Mouse (Mus musculus) neural tube, embryonic 11.5 days (tissue): ENCODE data around the gene Kbtbd8. TPM values are rescaled to one million over a fixed set of nuclear protein-coding genes. Genes with fewer than 3 reads are reported as not detected.
A peak's percentile ranks its signal among the peaks of the same experiment; 100 is the strongest.

Experiments
- ATAC-seq: fragments of 200-750 bp; cut with Nextera tagmentation; 2 replicates; pipeline ENCODE4 v1.8.0; 2017; ENCODE audit warnings: moderate number of reproducible peaks, mild to moderate bottlenecking, moderate TSS enrichment, moderate library complexity; ENCODE audit not compliant: insufficient read depth, low FRiP score, low TSS enrichment
- DNase-seq: peaks from one replicate; pipeline ENCODE4 v3.0.0-alpha.2; 2015; ENCODE audit warnings: low spot score
- H3K27ac ChIP-seq: fragments of 300-500 bp; sonication (generic); 2 replicates; pipeline ENCODE4 v1.5.1; 2014; ENCODE audit warnings: low read depth, mild to moderate bottlenecking, low read length
- H3K27me3 ChIP-seq: fragments of 300-500 bp; sonication (generic); 2 replicates; pipeline ENCODE4 v1.6.1; 2014; ENCODE audit warnings: mild to moderate bottlenecking, low read length, mixed read lengths; ENCODE audit not compliant: control insufficient read depth, insufficient read depth
- H3K36me3 ChIP-seq: fragments of 300-500 bp; sonication (generic); 2 replicates; pipeline ENCODE4 v1.6.1; 2014; ENCODE audit warnings: mild to moderate bottlenecking, low read length, moderate library complexity, mixed read lengths; ENCODE audit not compliant: control insufficient read depth, insufficient read depth
- H3K4me1 ChIP-seq: fragments of 300-500 bp; sonication (generic); 2 replicates; pipeline ENCODE4 v1.6.1; 2014; ENCODE audit warnings: low read length, mixed read lengths; ENCODE audit not compliant: control insufficient read depth, insufficient read depth
- H3K4me2 ChIP-seq: fragments of 300-500 bp; sonication (generic); 2 replicates; pipeline ENCODE4 v1.6.1; 2014; ENCODE audit warnings: low read depth, mild to moderate bottlenecking, moderate library complexity
- H3K4me3 ChIP-seq: fragments of 300-500 bp; sonication (generic); 2 replicates; pipeline ENCODE4 v1.5.1; 2014; ENCODE audit warnings: low read depth, low read length
- H3K9ac ChIP-seq: fragments of 300-500 bp; sonication (generic); 2 replicates; pipeline ENCODE4 v1.6.1; 2014; ENCODE audit warnings: mild to moderate bottlenecking, low read length
- H3K9me3 ChIP-seq: fragments of 300-500 bp; sonication (generic); 2 replicates; pipeline ENCODE4 v1.6.1; 2016; ENCODE audit warnings: low read length; ENCODE audit not compliant: control insufficient read depth
- WGBS: fragments of 180-500 bp; shearing (Covaris S2); extraction: QIAGEN DNeasy Blood & Tissue Kit; methylation state at CpG from one replicate; pipeline ENCODE4 v1.1.7; 2014; 5-methylcytosine and 5-hydroxymethylcytosine counted together
- polyA plus RNA-seq: library from polyadenylated mRNA; unstranded; fragments of >200 nt; fragmentation: Nextera tagmentation; extraction: Ambion mirVana; gene quantifications from 2 replicates; pipeline ENCODE4 v1.2.1, GENCODE M21; 2014

The Kbtbd8 gene
- polyA plus RNA-seq, result 10.7 and 12.8 TPM in 2 replicates

GRCm38 (mm10) chr6:95116946-95117345, at the start of gene Kbtbd8:
Kbtbd8 (plus strand) TSS chr6:95117240.
- Histone ChIP-seq H3K9me3 (no peaks in the 10 kb centered on the region), H3K9ac (peak within 1 kb of the TSS; percentile 81), H3K4me1 (no peaks in the 10 kb centered on the region), H3K36me3 (no peaks in the 10 kb centered on the region), H3K4me2 (peak within 1 kb of the TSS; percentile 50), H3K4me3 (peak within 1 kb of the TSS; percentile 86), H3K27me3 (no peaks in the 10 kb centered on the region), H3K27ac (peak within 1 kb of the TSS; percentile 83)
- ATAC-seq (no peak; the same call in 1 of the 2 replicates), DNase-seq (peak; percentile 13)
- 38% methylated on average over 13 of the region's 13 CpGs for WGBS

- H3K4me3 ChIP-seq, result no peak overlapping the region
- H3K9me3 ChIP-seq, result no peaks in the 10 kb centered on the region
- H3K9ac ChIP-seq, result no peak overlapping the region
- H3K4me1 ChIP-seq, result no peaks in the 10 kb centered on the region
- no peak overlapping the region for H3K4me2 ChIP-seq
- H3K36me3 ChIP-seq, result no peaks in the 10 kb centered on the region
- H3K27me3 ChIP-seq, result no peaks in the 10 kb centered on the region
- no peak for DNase-seq
- ATAC-seq, result no peak
- no peak overlapping the region for H3K27ac ChIP-seq
- WGBS, result 91% methylated on average over 10 of the region's 10 CpGs
These were observed 47.3 kb upstream of the Kbtbd8 start for GRCm38 (mm10) chr6:95069753-95070152.

- no peak overlapping the region for H3K4me2 ChIP-seq
- WGBS, result 81% methylated on average over 1 of the region's 1 CpGs
- ATAC-seq, result no peak
- H3K27me3 ChIP-seq, result no peaks in the 10 kb centered on the region
- no peak for DNase-seq
- no peaks in the 10 kb centered on the region for H3K4me1 ChIP-seq
- no peak overlapping the region for H3K27ac ChIP-seq
- H3K9ac ChIP-seq, result no peak overlapping the region
- no peak overlapping the region for H3K4me3 ChIP-seq
- H3K9me3 ChIP-seq, result no peaks in the 10 kb centered on the region
- no peaks in the 10 kb centered on the region for H3K36me3 ChIP-seq
These were observed 31.8 kb upstream of the Kbtbd8 start for GRCm38 (mm10) chr6:95085276-95085675.

- H3K27me3 ChIP-seq, result no peaks in the 10 kb centered on the region
- H3K27ac ChIP-seq, result no peak overlapping the region
- no peaks in the 10 kb centered on the region for H3K36me3 ChIP-seq
- 68% methylated on average over 6 of the region's 6 CpGs for WGBS
- H3K4me3 ChIP-seq, result no peak overlapping the region
- ATAC-seq, result no peak
- no peak overlapping the region for H3K4me2 ChIP-seq
- H3K9me3 ChIP-seq, result no peaks in the 10 kb centered on the region
- DNase-seq, result no peak
- no peak overlapping the region for H3K9ac ChIP-seq
- no peaks in the 10 kb centered on the region for H3K4me1 ChIP-seq
These were observed 29.7 kb upstream of the Kbtbd8 start for GRCm38 (mm10) chr6:95087154-95087846.

- DNase-seq (peak; percentile 27), ATAC-seq (no peak)
- H3K4me1 ChIP-seq, result no peaks in the 10 kb centered on the region
- no peak overlapping the region for H3K27ac ChIP-seq
- H3K4me2 ChIP-seq, result no peak overlapping the region
- no peaks in the 10 kb centered on the region for H3K27me3 ChIP-seq
- no peaks in the 10 kb centered on the region for H3K9me3 ChIP-seq
- 47% methylated on average over 4 of the region's 4 CpGs for WGBS
- no peak overlapping the region for H3K4me3 ChIP-seq
- H3K9ac ChIP-seq, result no peak overlapping the region
- no peaks in the 10 kb centered on the region for H3K36me3 ChIP-seq
These were observed 29.0 kb upstream of the Kbtbd8 start for GRCm38 (mm10) chr6:95088075-95088474.

- 80% methylated on average over 2 of the region's 2 CpGs for WGBS
- ATAC-seq (no peak), DNase-seq (no peak)
- no peaks in the 10 kb centered on the region for H3K9me3 ChIP-seq
- no peak overlapping the region for H3K9ac ChIP-seq
- no peak overlapping the region for H3K4me2 ChIP-seq
- no peaks in the 10 kb centered on the region; the same call in 1 of the 2 replicates for H3K27me3 ChIP-seq
- H3K4me1 ChIP-seq, result peaks cover 3% of the 10 kb centered on the region; the same call in 1 of the 2 replicates
- no peak overlapping the region for H3K4me3 ChIP-seq
- H3K36me3 ChIP-seq, result no peaks in the 10 kb centered on the region
- no peak overlapping the region for H3K27ac ChIP-seq
These were observed 22.3 kb upstream of the Kbtbd8 start for GRCm38 (mm10) chr6:95094695-95095094.

GRCm38 (mm10) chr6:95098366-95099109, 18.5 kb upstream of the Kbtbd8 start:
- 30% methylated on average over 21 of the region's 21 CpGs for WGBS
- ATAC-seq, result no peak

GRCm38 (mm10) chr6:95103706-95104105, 13.3 kb upstream of the Kbtbd8 start:
- ATAC-seq (no peak), DNase-seq (no peak)
- H3K27ac ChIP-seq, result no peak overlapping the region
- WGBS, result 42% methylated on average over 3 of the region's 3 CpGs
- H3K9ac ChIP-seq, result no peak overlapping the region
- peaks cover under 1% of the 10 kb centered on the region; the same call in 1 of the 2 replicates for H3K4me1 ChIP-seq
- H3K4me2 ChIP-seq, result no peak overlapping the region
- no peak overlapping the region for H3K4me3 ChIP-seq
- no peaks in the 10 kb centered on the region for H3K36me3 ChIP-seq
- H3K27me3 ChIP-seq, result no peaks in the 10 kb centered on the region
- no peaks in the 10 kb centered on the region for H3K9me3 ChIP-seq

More at GRCm38 (mm10) chr6:95098366-95099109, 18.5 kb upstream of the Kbtbd8 start:
- no peaks in the 10 kb centered on the region for H3K36me3 ChIP-seq
- H3K27ac ChIP-seq, result no peak overlapping the region
- peak; percentile 86 for DNase-seq
- H3K9ac ChIP-seq, result no peak overlapping the region
- H3K4me2 ChIP-seq, result no peak overlapping the region
- H3K4me1 ChIP-seq, result peaks cover 3% of the 10 kb centered on the region; the same call in 1 of the 2 replicates
- no peaks in the 10 kb centered on the region; the same call in 1 of the 2 replicates for H3K27me3 ChIP-seq
- H3K9me3 ChIP-seq, result no peaks in the 10 kb centered on the region
- no peak overlapping the region for H3K4me3 ChIP-seq
